Mouse (Mus musculus) common myeloid progenitor, adult 5-6 weeks (primary cell): ENCODE results near the gene Hoxc4. TPM values are rescaled to one million over a fixed set of nuclear protein-coding genes. Genes with fewer than 3 reads are reported as not detected.

Source experiments
- ATAC-seq: replicated peaks from 2 replicates; pipeline ENCODE4 v1.8.0; 2016; ENCODE audit warnings: low read depth, mild to moderate bottlenecking, moderate TSS enrichment, inconsistent platforms; ENCODE audit not compliant: poor library complexity, severe bottlenecking
- total RNA-seq: library from RNA; stranded (forward); fragments of 200-1000, 187-1606 nt; gene quantifications from 2 replicates; pipeline ENCODE4 v1.2.3, GENCODE M21; 2017

Gene Hoxc4
- total RNA-seq, 1 experiment from 2014 or later: not detected

DNA sequence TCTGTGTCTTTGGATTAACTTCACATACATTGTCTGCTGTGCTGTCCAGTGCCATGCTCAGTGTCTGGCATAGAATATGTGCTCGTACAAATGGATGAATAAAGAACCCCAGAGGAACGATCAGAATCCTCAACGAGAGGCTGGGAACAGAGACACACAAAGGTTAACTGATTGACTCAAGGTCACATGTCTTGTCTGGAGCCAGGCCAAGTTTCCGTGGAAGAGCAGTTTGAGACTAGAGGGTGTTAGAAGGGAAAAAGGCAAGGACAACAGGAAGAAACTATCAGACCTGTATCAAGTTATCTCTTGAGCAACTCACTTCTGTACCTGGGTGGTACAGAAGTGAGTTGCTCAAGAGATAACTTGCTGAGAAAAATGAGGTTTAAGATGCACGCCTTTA lies 52.5 kb downstream of the Hoxc4 start:
- no peak for ATAC-seq

DNA sequence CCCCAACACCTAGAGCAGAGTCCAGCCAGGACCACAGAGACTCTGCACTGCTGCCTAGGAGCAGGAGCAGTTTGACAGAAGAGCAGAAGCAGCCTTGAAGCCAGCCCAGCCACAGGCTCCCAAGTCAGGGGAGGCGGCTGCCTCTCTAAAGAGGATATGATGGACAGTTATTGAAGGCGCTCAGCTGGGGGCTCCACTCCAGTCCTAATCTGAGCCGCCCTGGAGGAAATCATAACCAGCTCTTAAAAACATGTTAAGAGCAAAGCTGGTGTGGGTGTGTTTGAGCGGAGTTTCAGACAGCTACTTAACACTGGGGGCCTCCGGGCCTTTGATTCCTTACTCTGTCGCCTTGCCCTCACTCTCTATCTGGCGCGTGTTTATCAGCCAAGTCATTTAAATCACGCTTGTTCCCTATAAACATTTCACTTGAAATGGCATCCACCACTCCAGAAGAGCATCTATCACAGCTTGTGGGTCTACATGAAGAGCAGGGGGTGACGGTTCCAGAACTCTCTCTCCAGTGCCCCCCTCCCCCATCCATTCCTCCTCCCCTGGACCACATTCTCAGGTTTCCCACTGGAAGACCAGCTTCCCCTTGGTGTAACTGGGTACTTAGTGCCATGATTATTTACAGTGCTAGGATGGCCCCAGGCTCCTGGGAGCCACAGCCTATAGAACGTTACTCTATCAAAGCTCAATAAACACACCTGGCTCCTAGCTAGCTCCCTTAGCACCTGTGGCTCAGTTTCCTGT lies 56.1 kb downstream of the Hoxc4 start:
- ATAC-seq: no peak

DNA sequence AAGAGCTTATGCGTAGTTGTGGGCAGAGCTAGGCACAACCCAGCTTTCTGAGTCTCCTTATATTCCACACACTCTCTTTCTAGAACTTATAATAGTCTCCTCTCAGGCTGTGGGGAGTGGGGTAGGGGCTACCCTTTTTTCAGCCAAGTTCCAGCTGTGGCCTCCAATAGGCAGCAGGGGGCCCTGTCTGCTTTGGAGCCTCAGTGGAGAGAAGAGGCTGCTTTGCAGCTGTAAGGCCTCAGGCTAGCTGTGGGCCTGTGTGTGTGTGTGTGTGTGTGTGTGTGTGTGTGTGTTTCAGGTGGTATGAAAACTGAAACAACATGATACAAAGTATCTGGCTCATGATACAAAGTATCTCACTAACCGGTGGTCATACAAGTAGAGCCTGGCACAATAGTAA lies 58.9 kb downstream of the Hoxc4 start:
- no peak for ATAC-seq

DNA sequence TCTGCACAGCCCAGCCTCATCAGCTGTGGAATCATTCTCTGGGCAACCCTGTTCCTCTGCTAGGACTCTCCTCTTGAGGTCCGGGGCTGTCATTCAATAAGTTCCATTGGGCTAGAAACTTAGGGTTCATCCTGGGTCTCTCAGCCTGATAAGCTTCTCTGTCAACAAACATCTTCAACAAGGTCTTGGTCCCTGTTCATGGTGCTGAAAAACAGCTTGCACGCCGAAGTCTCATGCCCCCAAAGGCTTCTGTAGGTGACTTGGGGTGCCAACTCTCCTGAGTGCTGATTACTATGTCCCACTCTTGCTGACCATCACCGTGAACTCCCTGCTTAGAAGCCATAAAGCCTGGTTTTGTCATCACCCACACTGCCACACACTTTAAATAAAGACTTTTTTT lies 63.9 kb downstream of the Hoxc4 start:
- ATAC-seq: no peak

DNA sequence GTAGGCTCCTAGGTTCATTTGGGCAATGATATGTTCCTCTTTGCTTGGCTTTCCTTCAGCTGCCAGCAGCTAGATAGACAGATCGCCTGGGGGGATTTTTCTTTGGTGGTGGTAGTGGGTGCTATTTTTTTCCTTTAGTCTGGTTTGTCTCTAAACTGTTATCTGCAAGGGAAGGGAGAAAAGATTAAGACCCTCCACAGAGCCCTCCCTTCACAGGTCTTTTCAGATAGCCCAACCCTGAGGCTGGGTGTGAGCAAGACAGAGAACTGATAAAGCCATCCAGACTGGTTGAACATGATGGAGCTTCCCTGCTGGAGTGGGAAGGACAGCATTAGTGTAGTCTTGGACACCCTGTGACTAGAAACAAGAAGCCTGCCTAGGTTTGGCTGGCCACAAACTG lies 64.9 kb downstream of the Hoxc4 start:
- ATAC-seq: no peak

DNA sequence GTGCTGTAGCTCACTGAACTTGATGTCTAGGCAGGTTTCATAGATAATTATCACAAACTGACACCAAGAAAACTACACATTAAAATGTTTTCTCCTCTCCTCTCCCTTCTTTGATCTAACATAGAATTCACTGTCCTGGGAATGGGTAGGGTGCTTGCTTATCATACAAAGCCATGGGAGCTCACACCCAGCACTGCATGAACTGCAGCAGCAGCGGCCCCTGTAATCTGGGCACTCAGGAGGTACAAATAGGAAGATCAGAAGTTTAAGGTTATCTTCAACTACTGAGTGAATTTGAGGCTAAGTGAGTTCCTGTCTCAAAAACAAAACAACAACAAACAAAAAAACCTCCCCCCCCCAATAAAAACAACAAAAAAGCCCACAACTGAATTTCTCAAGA lies 66.2 kb downstream of the Hoxc4 start:
- ATAC-seq: no peak

DNA sequence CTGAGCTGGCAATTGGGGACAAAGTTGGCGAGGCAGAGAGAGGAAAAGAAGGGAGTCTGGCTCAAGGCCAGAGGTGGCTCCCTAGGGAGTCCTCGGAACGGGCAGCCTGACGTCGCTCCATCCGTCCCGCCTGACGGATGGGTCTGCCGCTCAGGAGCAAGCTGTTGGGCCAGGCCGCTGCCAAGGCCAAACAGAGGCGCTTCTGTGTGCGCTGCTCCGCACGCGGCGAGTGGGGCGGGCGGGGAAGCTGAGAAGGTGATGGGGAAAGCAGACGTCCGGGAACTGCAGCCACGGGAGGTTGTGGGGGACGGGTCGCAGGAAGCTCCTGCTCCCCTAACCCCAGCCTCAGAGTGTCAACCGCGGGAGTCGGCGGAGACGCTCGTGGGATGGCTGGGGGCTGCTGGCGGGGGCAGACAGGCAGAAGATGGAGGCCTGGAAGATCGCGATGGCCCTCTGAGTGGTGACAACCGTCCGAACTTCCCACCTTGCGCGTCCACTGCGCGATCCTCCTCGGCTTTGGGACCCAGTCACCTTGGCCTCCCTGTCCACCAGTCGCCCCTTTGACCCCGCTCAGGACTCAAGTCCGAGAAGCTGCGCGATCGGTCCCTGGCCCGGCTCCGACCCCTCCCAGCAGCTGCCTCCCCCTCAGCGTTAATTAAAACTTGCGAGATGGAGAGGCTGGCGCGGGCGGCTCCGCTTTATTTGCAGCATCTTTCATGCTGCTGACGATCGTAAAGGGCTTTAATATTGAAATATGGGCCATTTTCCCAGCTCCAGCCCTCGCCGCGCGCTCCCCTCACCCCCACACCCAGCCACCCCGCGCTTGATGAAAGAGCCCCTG lies 67.3 kb downstream of the Hoxc4 start:
- ATAC-seq: no peak

Other genes starting within 250 kb of the Hoxc4 start
- not detected in 2 replicates for gene Hoxc13, start 97.8 kb upstream of the Hoxc4 start, total RNA-seq
- gene Hoxc12, start 82.2 kb upstream of the Hoxc4 start, total RNA-seq: not detected in 2 replicates
- not detected in 2 replicates for gene Hoxc11, start 64.5 kb upstream of the Hoxc4 start, total RNA-seq
- gene Hoxc10, start 52.1 kb upstream of the Hoxc4 start, total RNA-seq: not detected in 2 replicates
- gene Hoxc5, start 51.5 kb upstream of the Hoxc4 start, total RNA-seq: not detected in 2 replicates
- not detected in 2 replicates for gene Hoxc9, start 42.5 kb upstream of the Hoxc4 start, total RNA-seq
- gene Hoxc8, start 28.3 kb upstream of the Hoxc4 start, total RNA-seq: not detected in 2 replicates
- gene Hoxc6, start 20.7 kb upstream of the Hoxc4 start, total RNA-seq: not detected in 2 replicates
- gene Smug1, start 148.2 kb downstream of the Hoxc4 start, total RNA-seq: 4.2 and 4.9 TPM in 2 replicates
- 248 and 261 TPM in 2 replicates for gene Cbx5, start 220.9 kb downstream of the Hoxc4 start, total RNA-seq
- 1,831 and 1,833 TPM in 2 replicates for gene Hnrnpa1, start 221.5 kb downstream of the Hoxc4 start, total RNA-seq
- gene Nfe2, start 239.5 kb downstream of the Hoxc4 start, total RNA-seq: 121 and 135 TPM in 2 replicates